In the genomic region with DNA sequence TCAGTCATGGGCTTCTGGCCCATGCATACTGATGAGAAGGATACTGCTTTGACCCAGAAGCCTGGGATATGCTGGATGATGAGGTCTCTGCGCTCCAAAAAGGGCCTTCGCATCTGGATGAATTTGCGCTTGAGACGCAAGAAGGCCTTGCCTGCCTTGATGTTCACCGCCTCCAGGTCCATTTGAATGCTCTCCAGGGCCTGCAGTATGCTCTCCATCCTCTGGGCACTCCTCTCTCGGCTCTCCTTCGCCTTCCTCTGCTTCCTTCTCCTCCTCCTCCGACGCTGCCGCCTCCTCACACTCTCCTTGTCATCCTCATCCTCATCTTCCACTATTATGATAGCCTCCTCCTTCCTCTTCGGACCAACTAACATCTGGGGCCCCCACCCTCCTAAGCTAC, we compare ENCODE assay signal across 8 mouse cellular contexts. TPM values are rescaled to one million over a fixed set of nuclear protein-coding genes. Genes with fewer than 3 reads are reported as not detected.
DNase-seq lines count a peak whose midpoint lies in the region; ATAC-seq and TF ChIP-seq lines count a peak whose summit lies in the region.

No protein-coding gene starts in this region.

- H3K9ac ChIP-seq in forebrain, postnatal 0 days = peak overlapping the region; percentile 76
- peak overlapping the region; percentile 36 for H3K9ac ChIP-seq in liver, embryonic 14.5 days (replicated peaks)

- no peak for TF ChIP-seq CTCF in forebrain, postnatal 0 days (IDR thresholded peaks at IDR 0.05; ENCODE audit: low read depth)
- TF ChIP-seq CTCF in liver, embryonic 14.5 days (IDR thresholded peaks at IDR 0.05; ENCODE audit: low read depth) = no peak

- H3K4me2 ChIP-seq in forebrain, postnatal 0 days (ENCODE audit: low read depth) = peak overlapping the region; percentile 55
- H3K4me2 ChIP-seq in liver, embryonic 14.5 days (ENCODE audit: low read depth) = peak overlapping the region; percentile 77

- H3K36me3 ChIP-seq in megakaryocyte, embryonic 14.5 days (replicated peaks; ENCODE audit: low read length) = peaks cover 29% of the 10 kb centered on the region
- H3K36me3 ChIP-seq in forebrain, postnatal 0 days (ENCODE audit: insufficient read depth) = no peaks in the 10 kb centered on the region
- no peaks in the 10 kb centered on the region for H3K36me3 ChIP-seq in liver, embryonic 14.5 days (replicated peaks; ENCODE audit: control insufficient read depth, insufficient read depth, low read depth)

- peak; percentile 30 to 32 for DNase-seq in cerebellum, adult 18-20 months
- no peak for DNase-seq in forebrain, postnatal 0 days
- DNase-seq in liver, embryonic 14.5 days (ENCODE audit: low read depth in 3 of 3, low spot score in 3 of 3) = no peak
- DNase-seq in ovary, postnatal 10 days (ENCODE audit: low spot score) = no peak
- no peak for DNase-seq in gastrocnemius, adult 18-20 months (ENCODE audit: low spot score)

- H3K9me3 ChIP-seq in megakaryocyte, embryonic 14.5 days = no peaks in the 10 kb centered on the region
- H3K9me3 ChIP-seq in forebrain, postnatal 0 days (ENCODE audit: low read length) = no peaks in the 10 kb centered on the region
- H3K9me3 ChIP-seq in liver, embryonic 14.5 days (ENCODE audit: control insufficient read depth, low read length) = no peaks in the 10 kb centered on the region

- WGBS in forebrain, postnatal 0 days = 32% methylated on average over 10 of the region's 11 CpGs
- WGBS in liver, embryonic 14.5 days (ENCODE audit: insufficient replicate concordance) = 46% methylated on average over 11 of the region's 11 CpGs

- peaks cover 21% of the 10 kb centered on the region for H3K4me1 ChIP-seq in megakaryocyte, embryonic 14.5 days
- 0 out of 2 replicates have a peak, but pooled peaks cover 6% of the 10 kb centered on the region for H3K4me1 ChIP-seq in forebrain, postnatal 0 days (ENCODE audit: insufficient read depth)
- peaks cover 0 to 5% of the 10 kb centered on the region in 2 experiments; a peak in 1 of 4 replicates for H3K4me1 ChIP-seq in liver, embryonic 14.5 days (replicated peaks; ENCODE audit: control insufficient read depth in 2 of 2, insufficient read depth in 2 of 2, low read length in 1 of 2)

- peak overlapping the region; percentile 91 for H3K27ac ChIP-seq in forebrain, postnatal 0 days (ENCODE audit: low read depth, low read length)
- H3K27ac ChIP-seq in liver, embryonic 14.5 days = no peak overlapping the region

- TF ChIP-seq EP300 in liver, embryonic 14.5 days (IDR thresholded peaks at IDR 0.05; ENCODE audit: low read depth) = no peak

- peak overlapping the region; percentile 89 for H3K4me3 ChIP-seq in megakaryocyte, embryonic 14.5 days (replicated peaks)
- H3K4me3 ChIP-seq in forebrain, postnatal 0 days (ENCODE audit: low read depth, low read length) = peak overlapping the region; percentile 57
- peak overlapping the region; percentile 49 to 62 for H3K4me3 ChIP-seq in liver, embryonic 14.5 days (ENCODE audit: insufficient read depth in 1 of 2, low read depth in 2 of 2, low read length in 2 of 2)

- H3K27me3 ChIP-seq in megakaryocyte, embryonic 14.5 days (replicated peaks) = peaks cover 18% of the 10 kb centered on the region
- no peaks in the 10 kb centered on the region for H3K27me3 ChIP-seq in forebrain, postnatal 0 days (ENCODE audit: insufficient read depth, low read length)
- H3K27me3 ChIP-seq in liver, embryonic 14.5 days (ENCODE audit: control insufficient read depth, insufficient read depth, low read length) = no peaks in the 10 kb centered on the region; the same call in 1 of the 2 replicates

- ATAC-seq in cerebellum, adult (ENCODE audit: insufficient number of reproducible peaks, low FRiP score, low TSS enrichment) = no peak
- no peak for ATAC-seq in megakaryocyte, adult 5-6 weeks (ENCODE audit: poor library complexity, severe bottlenecking)
- no peak for ATAC-seq in forebrain, postnatal 0 days
- no peak for ATAC-seq in liver, embryonic 14.5 days (ENCODE audit: insufficient read depth)

RNA-seq across cellular contexts. Expression of gene Tspyl2, which starts 0.7 kb away (rescaled TPM):
- 13.1 and 18.0 TPM in 2 replicates for polyA plus RNA-seq in megakaryocyte, embryonic 14.5 days (2012; ENCODE audit: insufficient read depth, low replicate concordance)
- total RNA-seq in megakaryocyte, adult 5-6 weeks (2015) = 4.3 and 9.1 TPM in 2 replicates
- total RNA-seq in megakaryocyte, adult 5-6 weeks (2017) = 9.7 and 23.0 TPM in 2 replicates
- total RNA-seq in forebrain, postnatal 0 days (2014; rRNA removed) = 39.5 and 51.7 TPM in 2 replicates
- polyA plus RNA-seq in forebrain, postnatal 0 days (2015; fragmentation: Nextera tagmentation; extraction: Ambion mirVana) = 27.5 and 39.7 TPM in 2 replicates
- 6.4 and 10.6 TPM in 2 replicates for polyA plus RNA-seq in liver, embryonic 14.5 days (2012; rRNA removed)
- polyA plus RNA-seq in liver, embryonic 14.5 days (2014; fragmentation: Nextera tagmentation; extraction: Ambion mirVana) = 3.1 and 4.1 TPM in 2 replicates
- total RNA-seq in gastrocnemius, adult 18-20 months (2021) = 10 to 100 TPM; 11.2 to 13.7 TPM

RNA-seq across cellular contexts. Expression of gene Kantr, which starts 14.2 kb away (rescaled TPM):
- polyA plus RNA-seq in megakaryocyte, embryonic 14.5 days (2012; ENCODE audit: insufficient read depth, low replicate concordance) = 0.23 TPM in 1 of 2 replicates, not detected in the other
- 18.1 and 20.6 TPM in 2 replicates for total RNA-seq in megakaryocyte, adult 5-6 weeks (2015)
- 3.4 and 7.9 TPM in 2 replicates for total RNA-seq in megakaryocyte, adult 5-6 weeks (2017)
- 14.2 and 20.8 TPM in 2 replicates for total RNA-seq in forebrain, postnatal 0 days (2014; rRNA removed)
- 22.4 and 30.2 TPM in 2 replicates for polyA plus RNA-seq in forebrain, postnatal 0 days (2015; fragmentation: Nextera tagmentation; extraction: Ambion mirVana)
- polyA plus RNA-seq in liver, embryonic 14.5 days (2012; rRNA removed) = 2.1 and 3.1 TPM in 2 replicates
- 2.0 and 2.6 TPM in 2 replicates for polyA plus RNA-seq in liver, embryonic 14.5 days (2014; fragmentation: Nextera tagmentation; extraction: Ambion mirVana)
- total RNA-seq in gastrocnemius, adult 18-20 months (2021) = 1 to 10 TPM; 1.1 to 1.3 TPM

RNA-seq across cellular contexts. Expression of gene Gpr173, which starts 27.0 kb away (rescaled TPM):
- not detected in 2 replicates for polyA plus RNA-seq in megakaryocyte, embryonic 14.5 days (2012; ENCODE audit: insufficient read depth, low replicate concordance)
- total RNA-seq in megakaryocyte, adult 5-6 weeks (2015) = not detected in 2 replicates
- total RNA-seq in megakaryocyte, adult 5-6 weeks (2017) = not detected in 2 replicates
- 22.2 and 27.9 TPM in 2 replicates for total RNA-seq in forebrain, postnatal 0 days (2014; rRNA removed)
- 6.9 and 7.1 TPM in 2 replicates for polyA plus RNA-seq in forebrain, postnatal 0 days (2015; fragmentation: Nextera tagmentation; extraction: Ambion mirVana)
- polyA plus RNA-seq in liver, embryonic 14.5 days (2012; rRNA removed) = 0.15 and 0.20 TPM in 2 replicates
- polyA plus RNA-seq in liver, embryonic 14.5 days (2014; fragmentation: Nextera tagmentation; extraction: Ambion mirVana) = 0.10 and 0.25 TPM in 2 replicates
- total RNA-seq in gastrocnemius, adult 18-20 months (2021) = under 1 TPM; 0.16 to 0.31 TPM

Comparison
In these comparisons a context has a peak if more than half of its experiments do, and no peak if none do; other contexts are left out.
1. DNase-seq: peak in cerebellum, adult 18-20 months (2 of 2); none in forebrain, postnatal 0 days (single experiment), liver, embryonic 14.5 days (0 of 3), ovary, postnatal 10 days (single experiment) and gastrocnemius, adult 18-20 months (single experiment).
2. RNA of gene Gpr173, which starts 27.0 kb away (total RNA-seq): 22.2 to 27.9 TPM in forebrain, postnatal 0 days; 0.16 to 0.31 TPM in gastrocnemius, adult 18-20 months and not detected in megakaryocyte, adult 5-6 weeks; every median in the first group is over 10 times any median in the second.
3. Peak in every context shown above with its lines, with median percentiles within 50 percentile points of each other: H3K4me3 ChIP-seq.